Mouse (Mus musculus) bone marrow, adult 2 months (tissue): ENCODE data around the gene Kdelr1.

Experiments used
- CTCF ChIP-seq: fragments of 200-500 bp; IDR thresholded peaks from 2 replicates; pipeline ENCODE4 v1.5.1; 2011; ENCODE audit warnings: low read length, control low read depth; ENCODE audit not compliant: control insufficient read depth, insufficient read depth
- POLR2A ChIP-seq: fragments of 200-500 bp; IDR thresholded peaks from 2 replicates; pipeline ENCODE4 v1.6.1; 2011; ENCODE audit warnings: low read depth, mild to moderate bottlenecking, control low read depth, low read length, borderline replicate concordance; ENCODE audit not compliant: control insufficient read depth

DNA sequence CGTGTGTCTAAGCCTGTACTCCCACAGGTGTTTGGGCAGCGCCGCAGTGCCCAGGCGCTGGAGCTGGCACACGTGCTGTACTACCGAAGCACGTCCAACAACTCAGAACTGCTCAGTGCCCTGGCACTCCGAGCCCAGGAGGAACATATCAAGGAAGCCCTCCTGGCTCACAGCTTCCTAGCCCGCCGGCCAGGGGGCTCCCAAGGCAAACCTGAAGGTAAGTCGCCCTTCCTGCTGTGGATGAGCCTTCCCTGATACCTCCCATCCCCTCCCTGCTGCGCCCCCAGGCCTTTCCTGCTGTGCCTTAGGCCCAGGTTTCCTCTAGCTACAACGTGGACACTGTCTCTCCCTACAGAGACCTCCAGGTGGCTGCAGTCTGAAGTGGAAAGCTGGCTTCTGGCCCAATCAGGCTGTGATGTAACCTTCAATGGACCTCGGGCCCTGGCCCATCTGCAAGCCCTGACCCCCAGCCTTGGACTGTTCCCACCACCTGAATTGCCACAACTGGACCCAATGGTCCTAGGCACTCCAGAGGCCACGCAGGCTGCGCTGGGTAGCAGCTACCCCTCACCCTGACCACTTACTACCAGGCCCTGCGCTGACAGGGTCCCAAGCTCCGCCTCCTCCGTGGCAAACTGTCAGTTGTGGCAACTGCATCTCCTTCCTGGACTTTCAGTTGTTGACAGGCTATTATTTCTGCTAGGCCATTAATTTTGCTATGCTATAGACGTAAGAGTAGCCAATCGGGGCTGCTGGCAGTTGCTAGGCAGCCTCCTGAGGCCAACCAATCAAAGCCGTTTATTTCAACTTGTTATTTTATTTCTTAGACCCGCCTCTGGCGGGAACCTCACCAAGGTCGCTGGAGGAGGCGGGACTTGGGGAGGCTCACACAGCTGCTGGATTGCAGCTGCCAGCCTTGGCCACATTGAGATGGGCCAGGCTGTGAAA lies 43.8 kb downstream of the Kdelr1 start:
- TF ChIP-seq POLR2A (peak; percentile 76; the same call in 1 of the 2 replicates), CTCF (no peak)
